In the genomic region with DNA sequence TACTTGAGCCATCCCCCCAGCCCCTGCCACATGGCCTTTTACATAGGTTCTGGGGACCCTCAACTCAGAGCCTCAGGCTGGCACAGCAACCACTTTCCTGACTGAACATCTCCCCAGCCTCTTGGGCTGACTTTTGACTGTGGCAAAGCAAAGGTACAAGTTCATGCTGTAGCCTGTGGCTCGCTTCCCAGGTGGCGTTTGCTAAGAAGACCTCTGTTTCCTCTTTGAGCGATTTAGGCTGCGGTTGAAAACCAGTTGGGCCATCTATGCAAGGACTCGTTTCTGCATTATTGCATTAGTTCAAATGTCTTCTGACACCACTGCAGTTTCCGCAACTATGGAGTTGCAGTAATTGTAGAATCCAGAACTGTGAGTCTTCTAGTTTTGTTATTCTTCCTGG, we compare ENCODE assay signal across 24 mouse cellular contexts. TPM values are rescaled to one million over a fixed set of nuclear protein-coding genes. Genes with fewer than 3 reads are reported as not detected.
A peak's percentile ranks its signal among the peaks of the same experiment; 100 is the strongest.
DNase-seq lines count a peak whose midpoint lies in the region; ATAC-seq and TF ChIP-seq lines count a peak whose summit lies in the region.
"Had no signal": no experiment of that assay in that cellular context is flagged by ENCODE, and none has a peak within 500 bp of the region (broad histone marks: within the 10 kb centered on the region; RNA-seq: fewer than 3 reads in every experiment).

No protein-coding gene starts in this region.

- DNase-seq in liver, embryonic 11.5 days (ENCODE audit: low spot score), result no peak
- DNase-seq in thymus, postnatal 10 days (ENCODE audit: low spot score in 2 of 2), result peak; percentile 35
- no peak for DNase-seq in cerebellum, adult 2 months
- DNase-seq in left cerebral cortex, postnatal 25 days (ENCODE audit: low spot score in 2 of 2), result no peak
- no peak for DNase-seq in retina, embryonic 14.5 days (ENCODE audit: low spot score)
- DNase-seq: cerebellum, adult 11-12 months; cerebellum, postnatal 25 days; embryo, embryonic 11 days; gastrocnemius, adult 2 months; lung, embryonic 14.5 days; midbrain, embryonic 14.5 days had no signal

- H3K4me3 ChIP-seq in liver, embryonic 15.5 days (replicated peaks), result no peak overlapping the region
- H3K4me3 ChIP-seq in liver, embryonic 11.5 days (ENCODE audit: low read depth, low read length), result no peak overlapping the region
- no peak overlapping the region for H3K4me3 ChIP-seq in cerebellum, adult 2 months (replicated peaks; ENCODE audit: insufficient read depth, low read depth, low read length)
- H3K4me3 ChIP-seq: embryonic facial prominence, embryonic 13.5 days; erythroblast, embryonic 14.5 days; forebrain, embryonic 12.5 days; gastrocnemius, adult 2 months; hindbrain, embryonic 10.5 days; intestine, embryonic 15.5 days; layer of hippocampus, adult 2 months; stomach, embryonic 15.5 days had no signal

- intact Hi-C loops in left cerebral cortex, postnatal 25 days (cut with DNase I), result no loop called here

- H3K27ac ChIP-seq in liver, embryonic 15.5 days (replicated peaks), result peak overlapping the region; percentile 41; the same call in 1 of the 2 replicates
- H3K27ac ChIP-seq in liver, embryonic 11.5 days (ENCODE audit: low read depth, low read length), result no peak overlapping the region
- no peak overlapping the region for H3K27ac ChIP-seq in cerebellum, adult 2 months (ENCODE audit: insufficient read depth, low read length)
- H3K27ac ChIP-seq: embryonic facial prominence, embryonic 13.5 days; forebrain, embryonic 12.5 days; gastrocnemius, adult 2 months; hindbrain, embryonic 10.5 days; intestine, embryonic 15.5 days; layer of hippocampus, adult 2 months; stomach, embryonic 15.5 days had no signal

- H3K4me2 ChIP-seq in liver, embryonic 15.5 days, result no peak overlapping the region
- H3K4me2 ChIP-seq in liver, embryonic 11.5 days, result no peak overlapping the region
- H3K4me2 ChIP-seq: embryonic facial prominence, embryonic 13.5 days; forebrain, embryonic 12.5 days; heart, embryonic 11.5 days; intestine, embryonic 15.5 days; lung, embryonic 14.5 days; stomach, embryonic 15.5 days had no signal

- no peak for TF ChIP-seq CTCF in cerebellum, adult 2 months (IDR thresholded peaks at IDR 0.05; ENCODE audit: borderline replicate concordance, insufficient read depth, low read depth, low read length)

- H3K36me3 ChIP-seq in liver, embryonic 15.5 days (replicated peaks), result no peaks in the 10 kb centered on the region
- H3K36me3 ChIP-seq in liver, embryonic 11.5 days (ENCODE audit: control insufficient read depth, insufficient read depth, low read length), result no peaks in the 10 kb centered on the region
- H3K36me3 ChIP-seq: embryonic facial prominence, embryonic 13.5 days; forebrain, embryonic 12.5 days; hindbrain, embryonic 10.5 days; intestine, embryonic 15.5 days; stomach, embryonic 15.5 days had no signal

- no peaks in the 10 kb centered on the region for H3K4me1 ChIP-seq in liver, embryonic 15.5 days (replicated peaks)
- no peaks in the 10 kb centered on the region for H3K4me1 ChIP-seq in liver, embryonic 11.5 days (replicated peaks; ENCODE audit: control insufficient read depth, insufficient read depth, low read length)
- H3K4me1 ChIP-seq in cerebellum, adult 2 months (ENCODE audit: control insufficient read depth, insufficient read depth, low read length), result 0 out of 2 replicates have a peak, but pooled peaks cover 6% of the 10 kb centered on the region
- H3K4me1 ChIP-seq: forebrain, embryonic 12.5 days; hindbrain, embryonic 10.5 days; stomach, embryonic 15.5 days had no signal

- no peaks in the 10 kb centered on the region for H3K9me3 ChIP-seq in liver, embryonic 15.5 days (replicated peaks)
- H3K9me3 ChIP-seq in liver, embryonic 11.5 days (ENCODE audit: control insufficient read depth, low read length), result no peaks in the 10 kb centered on the region
- H3K9me3 ChIP-seq: embryonic facial prominence, embryonic 13.5 days; forebrain, embryonic 12.5 days; hindbrain, embryonic 10.5 days; intestine, embryonic 15.5 days; stomach, embryonic 15.5 days had no signal

- H3K9ac ChIP-seq in liver, embryonic 15.5 days, result 0 out of 2 replicates have a peak overlapping the region, but pooled peaks have one; percentile 8
- H3K9ac ChIP-seq in liver, embryonic 11.5 days (ENCODE audit: low read depth, low read length), result no peak overlapping the region
- H3K9ac ChIP-seq: embryonic facial prominence, embryonic 13.5 days; forebrain, embryonic 12.5 days; intestine, embryonic 15.5 days; lung, embryonic 14.5 days; stomach, embryonic 15.5 days had no signal

- no peaks in the 10 kb centered on the region for H3K27me3 ChIP-seq in liver, embryonic 15.5 days
- no peaks in the 10 kb centered on the region for H3K27me3 ChIP-seq in liver, embryonic 11.5 days (replicated peaks; ENCODE audit: control insufficient read depth, insufficient read depth, low read length)
- H3K27me3 ChIP-seq in cerebellum, adult 2 months (ENCODE audit: control insufficient read depth, insufficient read depth, low read length), result no peaks in the 10 kb centered on the region
- H3K27me3 ChIP-seq: embryonic facial prominence, embryonic 13.5 days; forebrain, embryonic 12.5 days; intestine, embryonic 15.5 days; stomach, embryonic 15.5 days had no signal

- TF ChIP-seq POLR2A in cerebellum, adult 2 months (IDR thresholded peaks at IDR 0.05; ENCODE audit: borderline replicate concordance, insufficient read depth, low read length), result no peak

- ATAC-seq in liver, embryonic 15.5 days (ENCODE audit: insufficient read depth), result no peak
- no peak for ATAC-seq in liver, embryonic 11.5 days (replicated peaks; ENCODE audit: low FRiP score)
- ATAC-seq in megakaryocyte, adult 5-6 weeks (ENCODE audit: poor library complexity, severe bottlenecking), result peak; percentile 72
- ATAC-seq: hindbrain, embryonic 16.5 days; intestine, embryonic 15.5 days had no signal

- 55% methylated on average over 6 of the region's 6 CpGs for WGBS in liver, embryonic 15.5 days (ENCODE audit: insufficient replicate concordance)
- 76% methylated on average over 6 of the region's 6 CpGs for WGBS in liver, embryonic 11.5 days
- WGBS in cerebellum, adult 2 months, result 97% methylated on average over 6 of the region's 6 CpGs

RNA-seq across cellular contexts. Expression of gene Chdh, which starts 13.6 kb away (rescaled TPM):
- polyA plus RNA-seq in liver, embryonic 15.5 days (2015; fragmentation: Nextera tagmentation; extraction: Ambion mirVana), result 3.2 and 4.6 TPM in 2 replicates
- 0.15 and 0.22 TPM in 2 replicates for polyA plus RNA-seq in liver, embryonic 11.5 days (2014; fragmentation: Nextera tagmentation; extraction: Ambion mirVana)
- 7.2 and 10.4 TPM in 2 replicates for total RNA-seq in megakaryocyte, adult 5-6 weeks (2015)
- total RNA-seq in megakaryocyte, adult 5-6 weeks (2017), result 9.8 TPM in 2 replicates
- 3.6 and 4.2 TPM in 2 replicates for polyA plus RNA-seq in cerebellum, adult 2 months (2012; rRNA removed)
- total RNA-seq in left cerebral cortex, postnatal 25 days (2021), result 1 to 10 TPM; 1.2 to 1.4 TPM
- polyA plus RNA-seq: erythroblast, embryonic 14.5 days; heart, postnatal 0 days had no signal

RNA-seq across cellular contexts. Expression of gene Il17rb, which starts 13.8 kb away (rescaled TPM):
- polyA plus RNA-seq in liver, embryonic 15.5 days (2015; fragmentation: Nextera tagmentation; extraction: Ambion mirVana), result 2.4 and 3.6 TPM in 2 replicates
- 1.0 and 1.1 TPM in 2 replicates for polyA plus RNA-seq in liver, embryonic 11.5 days (2014; fragmentation: Nextera tagmentation; extraction: Ambion mirVana)
- 2.3 and 2.5 TPM in 2 replicates for total RNA-seq in megakaryocyte, adult 5-6 weeks (2015)
- 0.08 and 2.2 TPM in 2 replicates for total RNA-seq in megakaryocyte, adult 5-6 weeks (2017)
- polyA plus RNA-seq in cerebellum, adult 2 months (2012; rRNA removed), result 3.0 and 3.3 TPM in 2 replicates
- total RNA-seq in left cerebral cortex, postnatal 25 days (2021), result under 1 TPM; 0.73 to 0.76 TPM
- total RNA-seq: gastrocnemius, adult 2 months; megakaryocyte-erythroid progenitor cell, adult 5-6 weeks had no signal
- polyA plus RNA-seq: erythroblast, embryonic 14.5 days had no signal

RNA-seq across cellular contexts. Expression of gene Actr8, which starts 44.3 kb away (rescaled TPM):
- 22.5 and 23.6 TPM in 2 replicates for polyA plus RNA-seq in liver, embryonic 15.5 days (2015; fragmentation: Nextera tagmentation; extraction: Ambion mirVana)
- 46.7 and 56.3 TPM in 2 replicates for polyA plus RNA-seq in liver, embryonic 11.5 days (2014; fragmentation: Nextera tagmentation; extraction: Ambion mirVana)
- 19.9 and 27.3 TPM in 2 replicates for total RNA-seq in megakaryocyte, adult 5-6 weeks (2015)
- 24.4 and 29.7 TPM in 2 replicates for total RNA-seq in megakaryocyte, adult 5-6 weeks (2017)
- polyA plus RNA-seq in cerebellum, adult 2 months (2012; rRNA removed), result 70.9 and 72.6 TPM in 2 replicates
- 10 to 100 TPM; 71.0 to 81.6 TPM for total RNA-seq in left cerebral cortex, postnatal 25 days (2021)

RNA-seq across cellular contexts. Expression of gene Selenok, which starts 54.4 kb away (rescaled TPM):
- 132 TPM in 2 replicates for polyA plus RNA-seq in liver, embryonic 15.5 days (2015; fragmentation: Nextera tagmentation; extraction: Ambion mirVana)
- polyA plus RNA-seq in liver, embryonic 11.5 days (2014; fragmentation: Nextera tagmentation; extraction: Ambion mirVana), result 151 and 162 TPM in 2 replicates
- 118 and 139 TPM in 2 replicates for total RNA-seq in megakaryocyte, adult 5-6 weeks (2015)
- 221 and 235 TPM in 2 replicates for total RNA-seq in megakaryocyte, adult 5-6 weeks (2017)
- polyA plus RNA-seq in cerebellum, adult 2 months (2012; rRNA removed), result 177 and 183 TPM in 2 replicates
- total RNA-seq in left cerebral cortex, postnatal 25 days (2021), result 100 to 1,000 TPM; 141 to 149 TPM

Comparison
In these comparisons a context has a peak if more than half of its experiments do, and no peak if none do; other contexts are left out.
1. DNase-seq: peak in thymus, postnatal 10 days (2 of 2); none in liver, embryonic 11.5 days (single experiment), cerebellum, adult 2 months (0 of 2), left cerebral cortex, postnatal 25 days (0 of 2) and retina, embryonic 14.5 days (single experiment).